Mouse (Mus musculus): ENCODE data around the gene Naa80. TPM values are rescaled to one million over a fixed set of nuclear protein-coding genes. Genes with fewer than 3 reads are reported as not detected.

The Naa80 gene
- polyA plus RNA-seq, 1 experiment = 24.6 TPM

- no peak for DNase-seq (ENCODE audit: low spot score)
Observed at GRCm38 (mm10) chr9:107618778-107619545, 40.3 kb downstream of the Naa80 start.

- DNase-seq (ENCODE audit: low spot score) = no peak
Observed at GRCm38 (mm10) chr9:107619546-107619879, 40.8 kb downstream of the Naa80 start.

GRCm38 (mm10) chr9:107620954-107621353 is 42.3 kb downstream of the Naa80 start:
- no peak for DNase-seq (ENCODE audit: low spot score)

- no peak for DNase-seq (ENCODE audit: low spot score)
Observed at GRCm38 (mm10) chr9:107624539-107624938, 45.9 kb downstream of the Naa80 start.

- DNase-seq (ENCODE audit: low spot score) = no peak
Observed at GRCm38 (mm10) chr9:107624951-107625350, 46.3 kb downstream of the Naa80 start.

- DNase-seq (ENCODE audit: low spot score) = no peak
Observed at GRCm38 (mm10) chr9:107625351-107626128, 46.9 kb downstream of the Naa80 start.

GRCm38 (mm10) chr9:107626158-107626843 is 47.6 kb downstream of the Naa80 start:
- no peak for DNase-seq (ENCODE audit: low spot score)

GRCm38 (mm10) chr9:107626844-107627277 is 48.2 kb downstream of the Naa80 start:
- DNase-seq (ENCODE audit: low spot score) = no peak

- DNase-seq (ENCODE audit: low spot score) = no peak
Observed at GRCm38 (mm10) chr9:107627387-107628255, 48.9 kb downstream of the Naa80 start.

GRCm38 (mm10) chr9:107628721-107629410 is 50.2 kb downstream of the Naa80 start:
- no peak for DNase-seq (ENCODE audit: low spot score)

- no peak for DNase-seq (ENCODE audit: low spot score)
Observed at GRCm38 (mm10) chr9:107629411-107629730, 50.7 kb downstream of the Naa80 start.

- no peak for DNase-seq (ENCODE audit: low spot score)
Observed at GRCm38 (mm10) chr9:107629901-107630425, 51.3 kb downstream of the Naa80 start.

- no peak for DNase-seq (ENCODE audit: low spot score)
Observed at GRCm38 (mm10) chr9:107630576-107630975, 51.9 kb downstream of the Naa80 start.

- DNase-seq (ENCODE audit: low spot score) = no peak
Observed at GRCm38 (mm10) chr9:107631311-107631826, 52.7 kb downstream of the Naa80 start.

- no peak for DNase-seq (ENCODE audit: low spot score)
Observed at GRCm38 (mm10) chr9:107631861-107632260, 53.2 kb downstream of the Naa80 start.

GRCm38 (mm10) chr9:107632478-107632877 is 53.8 kb downstream of the Naa80 start:
- no peak for DNase-seq (ENCODE audit: low spot score)

- peak; percentile 71 for DNase-seq (ENCODE audit: low spot score)
Observed at GRCm38 (mm10) chr9:107633091-107633660, 54.5 kb downstream of the Naa80 start.
